Mouse (Mus musculus) liver, adult 2 months (tissue): ENCODE results near the gene Clasp1. TPM values are rescaled to one million over a fixed set of nuclear protein-coding genes. Genes with fewer than 3 reads are reported as not detected.
A peak's percentile ranks its signal among the peaks of the same experiment; 100 is the strongest.

ENCODE experiments used
- DNase-seq: peaks from one replicate; pipeline ENCODE4 v3.0.0-alpha.2; 2011; ENCODE audit warnings: low read depth, low spot score; ENCODE audit errors: extremely low read depth
- H3K27ac ChIP-seq: fragments of 200-500 bp; replicated peaks from 2 replicates; pipeline ENCODE4 v1.5.1; 2012; ENCODE audit warnings: low read depth, mild to moderate bottlenecking, control low read depth, inconsistent platforms, low read length; ENCODE audit not compliant: insufficient read depth
- H3K27me3 ChIP-seq: fragments of 200-500 bp; 2 replicates; pipeline ENCODE4 v1.6.1; 2012; ENCODE audit warnings: mild to moderate bottlenecking, moderate library complexity, low read length, inconsistent platforms; ENCODE audit not compliant: control insufficient read depth, insufficient read depth
- H3K36me3 ChIP-seq: fragments of 200-500 bp; 2 replicates; pipeline ENCODE4 v1.6.1; 2012; ENCODE audit warnings: low read length, inconsistent platforms; ENCODE audit not compliant: control insufficient read depth, insufficient read depth
- H3K4me1 ChIP-seq: fragments of 200-500 bp; 2 replicates; pipeline ENCODE4 v1.6.1; 2011; ENCODE audit warnings: low read length; ENCODE audit not compliant: control insufficient read depth, insufficient read depth
- H3K4me3 ChIP-seq: fragments of 200-500 bp; 2 replicates; pipeline ENCODE4 v1.5.1; 2011; ENCODE audit warnings: low read depth, mild to moderate bottlenecking, control low read depth, low read length, moderate library complexity; ENCODE audit not compliant: insufficient read depth
- H3K79me2 ChIP-seq: fragments of 200-500 bp; 2 replicates; pipeline ENCODE4 v1.6.1; 2012; ENCODE audit warnings: inconsistent platforms, mild to moderate bottlenecking, low read length, moderate library complexity; ENCODE audit not compliant: control insufficient read depth, insufficient read depth
- H3K9ac ChIP-seq: fragments of 200-500 bp; 2 replicates; pipeline ENCODE4 v1.6.1; 2012; ENCODE audit warnings: low read depth, mild to moderate bottlenecking, control low read depth, inconsistent platforms, low read length
- CTCF ChIP-seq: fragments of 200-500 bp; IDR thresholded peaks from 2 replicates; pipeline ENCODE4 v1.5.1; 2011; ENCODE audit warnings: low read depth, low read length, control low read depth
- POLR2A ChIP-seq: fragments of 200-500 bp; IDR thresholded peaks from 2 replicates; pipeline ENCODE4 v1.6.1; 2011; ENCODE audit warnings: low read length, control low read depth; ENCODE audit not compliant: insufficient read depth; ENCODE audit errors: extremely low read depth
- WGBS: fragments of 180-500 bp; shearing (Covaris S2); methylation state at CpG from one replicate; pipeline ENCODE4 v1.1.7; 2018; 5-methylcytosine and 5-hydroxymethylcytosine counted together
- polyA plus RNA-seq: library from polyadenylated mRNA; depleted of rRNA; stranded (reverse); fragments of >200 nt; gene quantifications from 2 replicates; pipeline ENCODE4 v1.2.3, GENCODE M21; 2012
- total RNA-seq: library from RNA; depleted of rRNA; stranded (reverse); fragments of >200 nt; gene quantifications from 2 replicates; pipeline ENCODE4 v1.2.3, GENCODE M21; 2014

The Clasp1 gene
- total and polyA plus RNA-seq, 2 experiments, result 4.1 to 12.1 TPM

- Histone ChIP-seq H3K79me2 (peaks cover 3% of the 10 kb centered on the region; the same call in 1 of the 2 replicates), H3K4me1 (peaks cover 4% of the 10 kb centered on the region), H3K9ac (no peak overlapping the region), H3K27ac (no peak overlapping the region), H3K36me3 (no peaks in the 10 kb centered on the region), H3K4me3 (no peak overlapping the region), H3K27me3 (no peaks in the 10 kb centered on the region)
- WGBS, result 73% methylated on average over 3 of the region's 3 CpGs
- no peak for TF ChIP-seq CTCF
- TF ChIP-seq POLR2A, result no peak
- no peak for DNase-seq
These were observed 96.7 kb downstream of the Clasp1 start for GRCm38 (mm10) chr1:118485572-118485971.

DNA sequence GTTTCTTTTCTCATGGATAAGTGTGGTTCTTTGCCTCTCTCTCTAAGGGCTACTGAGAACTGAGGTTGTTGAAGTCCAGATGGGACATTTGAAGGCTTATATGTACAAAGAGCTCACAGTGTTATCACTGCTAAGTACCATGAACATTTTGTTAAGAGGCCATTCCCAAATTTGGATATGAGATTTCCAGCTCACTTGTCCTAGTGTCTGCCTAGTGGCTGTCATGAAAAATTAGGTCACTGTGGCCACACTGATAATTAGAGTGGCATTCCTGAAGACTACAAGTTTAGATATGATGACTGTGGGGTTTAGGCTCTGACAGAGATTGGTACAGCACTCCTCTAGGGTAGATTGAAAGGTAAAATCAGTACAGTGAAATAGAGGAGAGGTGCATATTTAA is 97.2 kb downstream of the Clasp1 start:
- H3K36me3 ChIP-seq, result no peaks in the 10 kb centered on the region
- no peaks in the 10 kb centered on the region for H3K27me3 ChIP-seq
- H3K79me2 ChIP-seq, result peaks cover 3% of the 10 kb centered on the region; the same call in 1 of the 2 replicates
- TF ChIP-seq CTCF (no peak), POLR2A (no peak)
- no peak overlapping the region for H3K27ac ChIP-seq
- H3K4me1 ChIP-seq, result peaks cover 4% of the 10 kb centered on the region
- no peak overlapping the region for H3K4me3 ChIP-seq
- no peak overlapping the region for H3K9ac ChIP-seq
- no peak for DNase-seq

GRCm38 (mm10) chr1:118492811-118493210 is 104.0 kb downstream of the Clasp1 start:
- no peak for TF ChIP-seq CTCF
- TF ChIP-seq POLR2A, result no peak
- no peaks in the 10 kb centered on the region for H3K79me2 ChIP-seq
- H3K27ac ChIP-seq, result no peak overlapping the region
- DNase-seq, result no peak
- WGBS, result 69% methylated on average over 3 of the region's 3 CpGs
- no peaks in the 10 kb centered on the region for H3K27me3 ChIP-seq
- no peaks in the 10 kb centered on the region for H3K36me3 ChIP-seq
- no peak overlapping the region for H3K9ac ChIP-seq
- H3K4me1 ChIP-seq, result no peaks in the 10 kb centered on the region
- H3K4me3 ChIP-seq, result no peak overlapping the region

GRCm38 (mm10) chr1:118494551-118494950 is 105.7 kb downstream of the Clasp1 start:
- no peaks in the 10 kb centered on the region for H3K4me1 ChIP-seq
- no peak for DNase-seq
- TF ChIP-seq CTCF (no peak), POLR2A (no peak)
- no peak overlapping the region for H3K4me3 ChIP-seq
- H3K36me3 ChIP-seq, result no peaks in the 10 kb centered on the region
- no peaks in the 10 kb centered on the region for H3K79me2 ChIP-seq
- no peaks in the 10 kb centered on the region for H3K27me3 ChIP-seq
- H3K9ac ChIP-seq, result no peak overlapping the region
- no peak overlapping the region for H3K27ac ChIP-seq
- 95% methylated on average over 9 of the region's 9 CpGs for WGBS

DNA sequence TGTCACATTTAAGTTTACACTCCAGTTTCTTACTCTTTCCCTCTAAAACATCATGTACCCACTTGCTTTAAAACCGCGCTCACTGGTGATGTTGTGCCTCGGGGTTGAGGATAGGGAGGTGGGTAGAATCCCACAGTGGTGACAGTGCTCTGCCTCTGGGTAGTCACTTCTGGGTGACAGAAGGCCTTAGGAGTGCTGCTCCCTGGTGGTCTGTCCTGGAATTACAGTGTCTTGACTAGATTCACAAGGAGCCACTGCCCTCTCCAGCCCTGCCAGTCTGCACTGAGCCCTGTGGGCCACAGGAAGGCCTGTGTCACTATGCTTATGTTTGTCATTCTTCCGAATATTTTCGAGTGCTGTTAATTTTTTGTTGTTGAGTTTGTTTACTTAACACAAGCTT is 109.5 kb downstream of the Clasp1 start:
- Histone ChIP-seq H3K36me3 (peaks cover 19% of the 10 kb centered on the region), H3K27me3 (no peaks in the 10 kb centered on the region), H3K4me3 (no peak overlapping the region), H3K9ac (no peak overlapping the region), H3K27ac (no peak overlapping the region), H3K4me1 (no peaks in the 10 kb centered on the region), H3K79me2 (no peaks in the 10 kb centered on the region)
- peak; percentile 85 for TF ChIP-seq CTCF
- TF ChIP-seq POLR2A, result no peak
- peak; percentile 48 for DNase-seq
- whole genome bisulfite sequencing, result 77% methylated on average over 5 of the region's 5 CpGs

DNA sequence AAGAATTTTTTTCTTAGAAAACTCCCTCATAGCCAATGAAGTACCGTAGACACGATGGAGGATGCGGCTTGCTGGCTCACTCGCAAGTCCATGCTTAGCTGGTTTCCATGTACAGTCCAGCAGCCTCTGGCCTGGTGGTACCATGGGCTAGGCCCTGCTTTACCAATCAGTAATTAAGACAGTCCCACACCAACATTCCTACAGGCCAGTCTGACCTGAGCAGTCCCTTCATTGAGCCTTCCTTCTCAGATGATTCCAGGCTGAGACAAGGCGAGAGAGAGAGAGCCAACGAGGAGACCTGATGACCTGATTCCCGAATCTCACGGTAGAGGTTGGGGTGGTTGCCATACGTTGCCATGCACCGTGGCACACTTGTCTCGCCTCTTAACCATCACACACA is 111.7 kb downstream of the Clasp1 start:
- WGBS, result 97% methylated on average over 11 of the region's 11 CpGs
- Histone ChIP-seq H3K36me3 (peaks cover 25% of the 10 kb centered on the region), H3K27ac (no peak overlapping the region), H3K4me3 (no peak overlapping the region), H3K9ac (no peak overlapping the region), H3K4me1 (no peaks in the 10 kb centered on the region), H3K27me3 (no peaks in the 10 kb centered on the region), H3K79me2 (no peaks in the 10 kb centered on the region)
- no peak for TF ChIP-seq CTCF
- TF ChIP-seq POLR2A, result no peak
- no peak for DNase-seq
